Comparison of ENCODE assay signal across 8 mouse cellular contexts in genomic region chr13:95222569-95223426, GRCm38 (mm10). TPM values are rescaled to one million over a fixed set of nuclear protein-coding genes. Genes with fewer than 3 reads are reported as not detected.
DNase-seq lines count a peak whose midpoint lies in the region; ATAC-seq and TF ChIP-seq lines count a peak whose summit lies in the region.

No protein-coding gene starts in this region.

- H3K4me3 ChIP-seq in ES-Bruce4 (ENCODE audit: low read depth, low read length) = peak overlapping the region; percentile 71
- H3K4me3 ChIP-seq in forebrain, embryonic 14.5 days (ENCODE audit: low read depth, low read length) = peak overlapping the region; percentile 75
- H3K4me3 ChIP-seq in layer of hippocampus, adult 2 months = peak overlapping the region; percentile 89
- peak overlapping the region; percentile 50 for H3K4me3 ChIP-seq in liver, embryonic 16.5 days (ENCODE audit: low read depth, low read length)

- H3K36me3 ChIP-seq in ES-Bruce4 (ENCODE audit: control insufficient read depth, insufficient read depth, low read length, poor library complexity, severe bottlenecking) = no peaks in the 10 kb centered on the region
- no peaks in the 10 kb centered on the region for H3K36me3 ChIP-seq in forebrain, embryonic 14.5 days (ENCODE audit: control insufficient read depth, insufficient read depth, low read length)
- no peaks in the 10 kb centered on the region for H3K36me3 ChIP-seq in liver, embryonic 16.5 days (ENCODE audit: control insufficient read depth, insufficient read depth)

- peaks cover 10% of the 10 kb centered on the region for H3K27me3 ChIP-seq in ES-Bruce4 (ENCODE audit: control insufficient read depth, insufficient read depth, low read length, poor library complexity, severe bottlenecking)
- H3K27me3 ChIP-seq in forebrain, embryonic 14.5 days (replicated peaks; ENCODE audit: control insufficient read depth, insufficient read depth, low read length) = 0 out of 2 replicates have a peak, but pooled peaks cover 8% of the 10 kb centered on the region
- peaks cover 32% of the 10 kb centered on the region for H3K27me3 ChIP-seq in liver, embryonic 16.5 days (ENCODE audit: control insufficient read depth, insufficient read depth, low read depth, low read length)

- DNase-seq in forebrain, embryonic 14.5 days (ENCODE audit: low spot score) = peak; percentile 30
- DNase-seq in heart, postnatal 36 days = peak; percentile 6 to 18
- DNase-seq in layer of hippocampus, adult 2 months (ENCODE audit: low spot score in 2 of 2) = peak; percentile 42 to 47
- DNase-seq in ovary, adult 18-20 months (ENCODE audit: low spot score) = peak; percentile 13
- DNase-seq in natural killer cell, adult 2 months (ENCODE audit: low spot score in 2 of 2) = no peak

- intact Hi-C loops in heart, postnatal 36 days (cut with DNase I) = no loop called here

- H3K4me1 ChIP-seq in ES-Bruce4 (ENCODE audit: control insufficient read depth, insufficient read depth, low read length) = no peaks in the 10 kb centered on the region
- H3K4me1 ChIP-seq in forebrain, embryonic 14.5 days (ENCODE audit: control insufficient read depth, insufficient read depth, low read length) = no peaks in the 10 kb centered on the region
- H3K4me1 ChIP-seq in liver, embryonic 16.5 days (ENCODE audit: control insufficient read depth, low read depth, low read length) = no peaks in the 10 kb centered on the region

- H3K27ac ChIP-seq in ES-Bruce4 (ENCODE audit: insufficient read depth, low read length) = no peak overlapping the region
- H3K27ac ChIP-seq in forebrain, embryonic 14.5 days (ENCODE audit: low read depth, low read length) = no peak overlapping the region
- H3K27ac ChIP-seq in layer of hippocampus, adult 2 months = peak overlapping the region; percentile 97
- no peak overlapping the region for H3K27ac ChIP-seq in liver, embryonic 16.5 days (ENCODE audit: low read length)

- no peaks in the 10 kb centered on the region for H3K9me3 ChIP-seq in ES-Bruce4 (replicated peaks; ENCODE audit: control insufficient read depth, insufficient read depth, low read length, poor library complexity, severe bottlenecking)
- H3K9me3 ChIP-seq in forebrain, embryonic 14.5 days (replicated peaks; ENCODE audit: control insufficient read depth, low read length) = no peaks in the 10 kb centered on the region
- H3K9me3 ChIP-seq in liver, embryonic 16.5 days (replicated peaks; ENCODE audit: control insufficient read depth, low read length) = no peaks in the 10 kb centered on the region

- peak overlapping the region; percentile 97 for H3K4me2 ChIP-seq in forebrain, embryonic 14.5 days (ENCODE audit: low read length)
- H3K4me2 ChIP-seq in liver, embryonic 16.5 days (ENCODE audit: low read depth, low read length) = peak overlapping the region; percentile 60

- peak overlapping the region; percentile 89 for H3K9ac ChIP-seq in ES-Bruce4 (ENCODE audit: low read depth, poor library complexity, severe bottlenecking)
- peak overlapping the region; percentile 69 for H3K9ac ChIP-seq in forebrain, embryonic 14.5 days (ENCODE audit: low read length)
- H3K9ac ChIP-seq in liver, embryonic 16.5 days (ENCODE audit: low read depth, low read length) = no peak overlapping the region

- ATAC-seq in cerebellum, adult (ENCODE audit: insufficient number of reproducible peaks, low FRiP score, low TSS enrichment) = peak; percentile 53
- ATAC-seq in forebrain, embryonic 14.5 days = peak; percentile 79
- ATAC-seq in liver, embryonic 16.5 days (ENCODE audit: low read depth) = no peak

- no peak for TF ChIP-seq CTCF in ES-Bruce4 (IDR thresholded peaks at IDR 0.05; ENCODE audit: low read depth, low read length)
- TF ChIP-seq CTCF in layer of hippocampus, adult 2 months (conservative IDR thresholded peaks at IDR 0.05) = peak; percentile 31

- no peak for TF ChIP-seq EP300 in ES-Bruce4 (IDR thresholded peaks at IDR 0.05; ENCODE audit: insufficient read depth, low read depth, low read length)

- no peak for TF ChIP-seq POLR2A in ES-Bruce4 (IDR thresholded peaks at IDR 0.05; ENCODE audit: insufficient read depth, low read length)

- whole genome bisulfite sequencing in forebrain, embryonic 14.5 days = under 1% methylated on average over 72 of the region's 96 CpGs
- 2% methylated on average over 73 of the region's 96 CpGs for WGBS in liver, embryonic 16.5 days (ENCODE audit: insufficient replicate concordance)

RNA-seq across cellular contexts. Expression of gene Pde8b, which starts 27.3 kb away (rescaled TPM):
- 0.82 and 1.2 TPM in 2 replicates for polyA plus RNA-seq in ES-Bruce4 (2011; ENCODE audit: insufficient read depth, insufficient read length, low read depth, missing spikeins)
- polyA plus RNA-seq in forebrain, embryonic 14.5 days (2014; fragmentation: Nextera tagmentation; extraction: Ambion mirVana) = 3.6 and 5.2 TPM in 2 replicates
- 1 to 10 TPM; 3.6 to 3.7 TPM for total RNA-seq in heart, postnatal 36 days (2021)
- total RNA-seq in layer of hippocampus, adult 2 months (2021) = 100 to 1,000 TPM; 114 to 120 TPM
- 0.40 and 0.69 TPM in 2 replicates for polyA plus RNA-seq in liver, embryonic 16.5 days (2015; fragmentation: Nextera tagmentation; extraction: Ambion mirVana)

Comparison
In these comparisons a context has a peak if more than half of its experiments do, and no peak if none do; other contexts are left out.
1. DNase-seq: peak in forebrain, embryonic 14.5 days (single experiment), heart, postnatal 36 days (2 of 2), layer of hippocampus, adult 2 months (2 of 2) and ovary, adult 18-20 months (single experiment); none in natural killer cell, adult 2 months (0 of 2).
2. Peak in every context shown above with its lines, with median percentiles within 50 percentile points of each other: H3K4me3 ChIP-seq.